Mouse (Mus musculus) urinary bladder, postnatal 25 days (tissue): ENCODE results near the gene Ppp1r15a.
"Not testable (repeated sequence)": the region's sequence is repeated elsewhere in the genome, so short reads cannot be mapped to it uniquely, and the experiment has no call there.

ENCODE experiments used
- DNase-seq: peaks from one replicate; pipeline ENCODE4 v3.0.0; 2022; ENCODE audit warnings: low spot score

Gene Ppp1r15a

DNA sequence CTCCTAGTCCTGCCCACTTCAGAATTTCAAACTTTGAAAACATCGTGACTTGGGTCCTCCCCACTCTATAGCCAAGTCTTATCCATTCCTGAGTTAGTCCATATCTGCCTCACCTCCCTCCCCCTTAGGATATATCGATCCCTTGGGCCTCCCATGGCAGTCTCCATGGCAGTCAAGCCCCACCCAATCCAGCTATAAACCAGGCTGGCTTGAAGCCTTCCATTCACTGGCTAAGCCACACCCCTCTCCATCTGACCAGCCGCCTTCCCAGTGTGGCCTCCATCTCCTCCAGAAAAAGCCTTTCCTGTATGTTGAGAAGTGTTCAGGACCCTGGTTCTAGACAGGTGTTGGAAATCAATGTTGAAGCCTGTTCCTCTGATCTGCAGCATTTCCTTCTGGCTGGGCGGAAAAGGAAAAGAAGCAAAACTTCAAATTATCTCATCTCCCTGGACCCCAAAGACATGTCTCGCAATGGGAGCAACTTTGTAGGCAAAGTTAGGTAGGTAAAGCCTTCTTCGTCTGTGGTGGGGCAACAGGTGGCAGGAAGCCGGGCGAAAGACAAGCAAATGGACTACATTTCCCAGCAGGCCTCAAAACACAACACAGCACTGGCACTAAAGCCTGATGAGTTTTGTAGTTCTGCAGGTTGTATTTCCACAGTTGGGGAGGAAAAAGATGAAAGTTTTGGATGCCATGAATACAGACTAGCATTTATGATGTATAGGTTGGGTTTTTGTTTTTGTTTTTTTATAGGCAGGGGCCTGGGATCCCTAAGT lies 6.5 kb downstream of the Ppp1r15a start:
- DNase-seq, result no peak

DNA sequence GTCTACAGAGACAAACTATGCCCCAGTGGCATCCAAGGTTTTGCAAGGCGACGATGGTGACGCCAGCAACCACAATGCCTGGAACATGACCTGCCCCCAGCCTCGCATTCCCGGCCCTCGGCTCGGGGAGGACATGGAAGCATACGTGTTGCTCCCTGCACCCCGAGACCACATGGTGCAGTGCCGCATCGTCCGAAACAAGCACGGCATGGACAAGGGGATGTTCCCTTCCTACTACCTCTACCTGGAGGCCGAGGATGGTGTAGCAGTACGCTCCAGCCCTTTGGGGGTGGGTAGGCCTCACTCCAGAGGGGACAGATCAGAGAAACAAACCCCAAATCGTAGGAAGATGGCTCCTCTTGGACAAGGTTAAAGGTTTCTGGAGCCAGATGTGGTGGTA lies 7.5 kb downstream of the Ppp1r15a start:
- DNase-seq, result no peak

DNA sequence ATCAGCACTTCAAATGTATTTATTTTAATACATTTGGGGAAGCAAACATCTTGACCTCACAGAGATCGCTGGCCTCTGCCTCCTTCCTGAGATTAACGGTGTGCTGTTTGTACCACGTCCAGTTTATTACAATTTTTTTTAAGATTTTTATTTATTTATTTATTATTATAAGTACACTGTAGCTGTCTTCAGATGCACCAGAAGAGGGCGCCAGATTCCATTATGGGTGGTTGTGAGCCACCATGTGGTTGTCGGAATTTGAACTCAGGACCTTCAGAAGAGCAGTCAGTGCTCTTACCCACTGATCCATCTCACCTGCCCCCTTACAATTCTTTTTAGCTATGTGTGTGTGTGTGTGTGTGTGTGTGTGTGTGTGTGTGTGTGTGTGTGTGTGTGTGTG lies 9.2 kb downstream of the Ppp1r15a start:
- not testable (repeated sequence) for DNase-seq

DNA sequence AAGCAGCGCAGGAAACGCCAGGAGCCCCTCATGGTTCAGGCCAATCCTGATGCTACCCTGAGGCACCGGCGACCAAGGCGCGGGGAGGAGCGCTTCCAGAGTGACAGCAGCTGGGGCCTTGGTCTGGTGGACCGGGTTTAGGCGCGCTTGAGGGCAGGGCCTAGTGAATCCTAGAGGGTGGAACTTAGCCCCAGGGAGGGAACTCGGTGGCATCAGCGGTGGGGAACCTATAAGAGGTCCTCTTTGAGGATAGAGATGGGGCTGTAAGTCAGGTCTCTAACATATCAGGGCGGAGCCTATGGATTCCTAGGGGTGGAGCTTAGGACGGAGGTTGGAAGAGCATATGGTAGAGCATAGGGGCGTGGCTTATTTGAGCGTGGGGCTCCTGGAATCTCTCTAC lies 10.6 kb downstream of the Ppp1r15a start:
- no peak for DNase-seq

DNA sequence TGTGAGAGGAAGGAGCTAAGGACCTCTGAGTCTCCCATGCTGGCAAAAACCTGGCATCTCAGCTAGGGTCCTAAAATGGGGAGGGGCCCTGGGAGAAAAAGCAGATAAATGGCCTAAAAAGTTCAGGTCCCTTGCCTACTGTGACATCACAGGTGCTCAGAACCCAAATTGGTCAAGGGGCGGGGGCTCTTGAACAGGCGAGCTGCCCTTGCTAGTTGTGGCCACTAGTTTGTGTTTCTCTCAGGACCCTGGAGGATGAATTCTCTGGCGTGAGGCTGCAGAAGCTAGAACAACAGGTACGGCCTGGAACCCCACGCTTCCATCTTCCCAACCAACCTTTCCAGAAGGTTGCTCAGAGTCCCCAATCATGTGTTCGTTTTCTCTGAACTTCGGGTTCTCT lies 11.7 kb downstream of the Ppp1r15a start:
- no peak for DNase-seq

DNA sequence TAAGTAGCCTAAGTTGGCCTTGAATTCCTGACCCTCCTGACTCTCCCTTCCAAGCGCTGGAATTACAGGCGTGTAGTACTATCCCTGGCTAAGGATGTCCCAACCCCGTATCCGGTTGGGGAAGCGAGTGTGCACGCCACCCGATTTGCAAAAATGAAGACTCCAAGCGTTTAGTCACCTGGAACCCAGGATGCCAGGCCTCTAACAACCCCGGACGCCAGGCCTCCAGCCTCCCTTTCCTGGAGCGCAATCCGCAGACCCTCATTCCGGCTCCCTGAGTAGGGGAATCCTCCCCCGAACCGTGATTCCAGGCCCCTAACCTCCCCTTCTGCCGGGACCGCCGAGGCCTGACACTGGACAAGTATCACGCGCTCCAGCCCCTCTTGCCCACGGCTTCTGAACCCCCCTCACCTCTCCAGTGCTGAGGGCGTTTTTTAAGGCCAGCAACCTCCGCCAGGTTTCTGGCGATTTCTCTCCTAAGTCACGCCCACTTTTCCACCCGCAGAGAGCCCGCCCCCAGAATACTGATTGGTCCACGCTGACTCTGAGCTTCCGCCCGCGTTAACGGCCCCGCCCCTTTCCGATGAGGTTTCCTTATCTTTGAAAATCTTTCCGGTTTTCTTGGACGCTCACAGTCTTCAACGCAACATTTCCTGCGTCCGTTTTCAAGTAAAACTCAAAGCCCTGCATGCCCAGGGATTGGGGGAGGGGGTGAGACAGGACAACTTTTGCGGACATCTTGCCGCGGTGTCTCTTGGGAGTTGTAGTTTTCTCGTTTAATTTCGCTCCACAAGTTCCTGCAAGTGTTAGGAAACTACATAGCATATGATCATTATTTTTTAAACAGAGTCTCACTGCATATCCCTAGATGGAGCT lies 15.9 kb downstream of the Ppp1r15a start, which contains the start of gene Nucb1:
Gene Nucb1, minus strand, starts transcription at position 495 of the 876 bp plus-strand sequence.
- DNase-seq, result peak; percentile 81

DNA sequence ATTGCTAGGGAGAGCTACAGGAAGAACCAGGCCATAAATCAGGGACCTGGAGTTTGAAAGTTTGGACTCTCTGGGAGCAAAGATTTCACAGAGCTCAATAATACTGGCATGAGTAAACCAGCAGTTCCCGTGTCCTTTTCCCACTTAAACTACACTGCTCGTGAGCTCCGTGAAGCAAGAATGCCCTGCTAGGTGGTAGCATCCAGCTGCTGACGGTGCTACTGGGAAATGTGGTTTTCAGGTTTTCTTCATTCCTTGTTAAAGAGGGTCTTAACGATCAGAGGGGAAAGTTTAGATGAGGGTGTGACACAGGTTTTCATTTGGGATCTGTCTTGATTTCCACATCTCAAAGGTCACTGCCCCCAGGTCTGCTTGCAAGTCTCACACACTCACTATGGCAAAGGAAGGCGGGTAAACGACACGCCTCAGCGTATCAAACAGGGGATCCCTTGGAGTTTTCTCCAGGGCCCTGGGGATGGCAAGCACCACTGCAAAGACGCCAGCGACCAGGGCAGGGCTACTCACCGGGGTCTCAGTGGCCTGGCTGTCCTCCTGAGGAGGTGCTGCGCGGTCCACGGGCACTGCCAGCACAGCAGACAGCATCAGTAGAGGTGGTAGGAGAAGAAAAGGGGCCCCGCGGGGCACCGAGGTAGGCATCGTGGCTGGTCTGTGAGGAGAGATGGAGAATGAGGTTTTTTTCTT lies 16.7 kb downstream of the Ppp1r15a start:
- DNase-seq, result no peak

DNA sequence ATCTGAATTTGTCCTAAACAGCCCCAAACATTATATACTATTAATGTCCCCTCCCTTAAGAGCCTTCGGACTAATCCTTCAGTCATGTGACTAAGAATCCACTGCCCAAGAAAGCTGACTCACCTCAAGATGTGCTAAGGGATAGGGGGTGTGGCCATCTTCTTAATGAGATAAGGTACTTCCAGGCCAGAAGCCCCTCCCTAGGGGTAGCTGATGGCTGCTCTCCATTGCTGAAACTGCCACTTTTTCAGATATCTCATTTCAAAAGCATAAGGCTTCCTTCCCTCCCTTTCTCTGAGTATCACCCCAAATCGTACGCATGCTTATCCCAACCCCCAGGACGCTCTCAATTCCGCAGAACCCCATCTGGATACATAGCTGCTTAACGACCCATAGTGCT lies 17.5 kb downstream of the Ppp1r15a start:
- DNase-seq, result no peak

DNA sequence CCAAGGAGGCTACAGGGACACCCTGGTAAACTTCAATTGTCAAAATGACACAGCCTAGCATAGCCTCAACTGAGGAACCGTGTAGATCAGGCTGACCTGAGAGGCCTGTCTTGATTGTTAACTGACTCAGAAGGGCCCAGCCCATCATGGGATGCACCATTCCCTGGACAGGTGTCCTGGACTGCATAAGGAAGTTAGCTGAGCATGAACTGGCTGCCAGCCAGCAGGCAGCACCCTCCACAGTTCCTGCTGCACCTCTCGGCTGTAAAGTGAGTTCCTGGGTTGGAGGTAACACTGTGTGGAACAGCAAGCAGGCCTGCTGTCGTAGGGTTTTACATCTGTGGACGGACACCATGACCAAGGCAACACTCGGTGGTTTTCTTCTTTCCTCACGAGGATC lies 18.5 kb downstream of the Ppp1r15a start:
- no peak for DNase-seq

DNA sequence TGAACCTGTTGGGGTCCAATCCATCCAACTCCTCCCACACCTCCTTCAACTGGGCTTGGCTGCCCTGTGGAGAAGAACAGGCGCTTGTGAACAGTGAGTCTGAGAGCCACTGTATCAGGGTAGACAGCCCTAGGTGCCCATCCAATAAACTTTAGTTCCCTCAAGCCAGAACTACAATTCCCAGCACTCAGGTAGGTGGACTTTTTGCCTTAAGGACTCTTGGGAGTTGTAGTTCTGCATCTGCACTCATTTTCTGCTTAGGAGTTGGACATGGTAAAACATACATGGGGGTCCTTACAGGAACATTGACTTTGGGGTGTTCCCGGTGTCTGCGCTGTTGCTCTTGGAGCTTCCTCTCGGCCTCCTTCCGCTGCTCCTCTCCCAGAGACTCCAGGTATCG lies 27.6 kb downstream of the Ppp1r15a start:
- DNase-seq, result no peak

DNA sequence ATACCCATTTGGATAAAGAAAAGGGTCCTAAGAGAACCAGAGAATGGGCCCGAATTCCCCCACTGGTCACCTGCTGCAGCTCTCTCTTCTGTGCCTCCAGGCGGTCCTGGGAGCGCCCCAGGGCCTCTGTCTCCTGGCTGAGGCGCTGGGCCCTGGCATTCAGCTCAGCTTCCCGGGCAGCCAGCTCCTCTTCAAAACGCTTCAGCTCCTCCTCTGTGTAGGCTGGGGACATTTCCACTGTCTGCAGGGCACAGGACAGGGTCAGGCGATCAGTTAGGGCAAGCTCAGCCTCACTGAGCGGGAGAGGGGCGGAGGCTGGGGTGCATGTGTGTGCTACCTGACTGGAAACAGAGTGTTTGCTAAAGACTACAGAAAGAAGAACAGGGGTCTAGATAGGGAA lies 31.5 kb downstream of the Ppp1r15a start:
- DNase-seq, result no peak

DNA sequence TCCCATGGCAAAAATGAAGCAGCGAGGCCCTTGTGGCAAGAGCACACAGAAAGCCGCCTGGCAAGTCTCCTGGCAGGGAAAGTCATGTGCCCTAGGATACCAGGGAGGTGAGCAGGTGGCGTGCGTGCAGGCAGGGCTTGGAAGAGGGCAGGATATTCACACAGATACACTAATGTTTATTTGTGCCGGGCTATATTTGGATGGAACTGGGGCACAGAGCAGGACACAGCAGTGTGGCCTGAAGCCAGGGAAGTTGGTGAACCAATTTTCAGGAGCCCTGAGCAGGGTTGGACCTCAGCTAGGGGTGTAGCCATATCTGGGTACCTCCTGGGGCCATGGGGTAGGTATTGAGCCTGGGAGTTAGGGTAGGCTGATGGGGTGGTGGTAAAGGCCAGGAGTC lies 33.1 kb downstream of the Ppp1r15a start:
- no peak for DNase-seq

DNA sequence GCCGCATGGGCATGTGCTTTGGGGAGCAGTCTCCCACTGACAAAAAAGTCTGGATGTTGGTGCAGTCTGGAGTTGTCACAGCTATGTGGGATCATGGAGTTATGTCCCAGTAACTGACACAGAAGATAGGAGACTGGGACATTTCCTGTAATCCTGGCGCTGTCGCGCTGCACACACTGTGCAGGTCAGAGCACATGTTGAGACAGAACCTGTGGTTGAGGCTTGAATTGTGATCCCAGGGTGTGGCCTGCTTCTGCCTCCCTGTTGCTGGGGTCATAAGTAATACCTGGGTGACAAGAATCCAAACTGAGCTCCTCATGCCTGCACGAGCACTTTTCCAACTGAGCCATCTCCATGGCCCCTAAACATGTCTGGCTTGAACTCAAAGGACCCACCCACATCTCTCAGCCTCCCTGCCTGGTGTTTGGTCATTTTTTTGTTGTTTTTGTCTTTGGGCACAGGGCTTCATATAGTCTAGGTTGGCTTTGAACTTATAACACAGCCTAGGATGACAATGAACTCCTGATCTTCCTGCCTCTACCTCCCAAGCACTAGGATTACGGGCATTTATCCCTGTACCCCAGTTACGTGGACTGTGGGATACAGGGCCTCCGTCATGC lies 33.7 kb downstream of the Ppp1r15a start:
- DNase-seq, result no peak

DNA sequence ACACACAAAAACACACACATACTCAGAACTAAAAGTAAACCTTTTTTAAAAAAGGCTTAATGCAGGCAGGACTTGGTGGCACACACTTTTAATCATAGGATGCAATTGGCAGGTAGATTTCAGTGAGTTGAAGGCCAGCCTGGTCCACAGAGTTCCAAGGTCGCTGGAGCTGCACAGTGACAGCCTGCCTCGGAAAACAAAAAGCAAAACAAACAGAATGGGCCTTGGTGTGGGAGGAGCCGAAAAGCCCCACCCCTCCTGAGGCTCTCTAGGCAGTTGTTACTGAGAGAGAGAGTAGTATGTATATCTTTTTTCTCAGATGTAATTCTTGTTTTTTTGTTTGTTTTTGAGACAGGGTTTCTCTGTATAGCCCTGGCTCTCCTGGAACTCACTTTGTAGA lies 34.8 kb downstream of the Ppp1r15a start:
- DNase-seq, result no peak

DNA sequence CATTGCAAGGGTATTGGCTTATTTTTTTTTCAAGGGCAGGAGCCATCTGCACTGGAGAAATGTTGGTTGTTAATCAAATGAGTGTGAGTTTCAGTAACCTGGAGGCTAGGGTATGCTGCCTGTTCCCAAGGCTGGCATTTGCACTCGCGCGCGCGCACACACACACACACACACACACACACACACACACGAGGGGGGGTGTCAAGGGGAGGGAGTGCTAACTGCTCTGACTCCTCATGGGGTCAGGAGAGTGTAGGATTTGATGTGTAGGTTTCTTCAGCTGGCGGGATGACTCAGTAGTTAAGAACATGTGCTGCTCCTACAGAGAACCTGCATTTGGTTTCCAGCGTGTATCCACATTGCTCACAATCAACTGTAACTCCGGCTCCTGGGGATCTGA lies 35.2 kb downstream of the Ppp1r15a start:
- no peak for DNase-seq

DNA sequence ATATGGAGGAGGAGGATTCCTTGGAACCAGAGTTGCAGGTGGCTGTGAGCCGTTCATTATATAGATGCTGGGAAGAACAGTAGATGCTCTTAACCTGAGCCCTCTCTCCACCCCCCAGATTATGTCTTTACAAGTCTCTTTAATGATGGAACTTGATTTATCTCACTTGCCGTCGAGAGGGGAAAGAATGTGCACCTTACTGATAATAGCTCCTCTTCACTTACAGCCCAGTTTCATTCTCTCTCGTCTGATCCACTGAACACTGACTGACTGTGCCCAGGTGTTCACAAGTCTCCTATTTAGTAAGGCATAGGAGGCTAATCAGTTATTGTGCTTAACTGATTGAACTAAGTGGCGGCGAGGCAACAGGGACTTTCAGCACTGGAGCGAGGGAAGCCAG lies 36.5 kb downstream of the Ppp1r15a start:
- no peak for DNase-seq

DNA sequence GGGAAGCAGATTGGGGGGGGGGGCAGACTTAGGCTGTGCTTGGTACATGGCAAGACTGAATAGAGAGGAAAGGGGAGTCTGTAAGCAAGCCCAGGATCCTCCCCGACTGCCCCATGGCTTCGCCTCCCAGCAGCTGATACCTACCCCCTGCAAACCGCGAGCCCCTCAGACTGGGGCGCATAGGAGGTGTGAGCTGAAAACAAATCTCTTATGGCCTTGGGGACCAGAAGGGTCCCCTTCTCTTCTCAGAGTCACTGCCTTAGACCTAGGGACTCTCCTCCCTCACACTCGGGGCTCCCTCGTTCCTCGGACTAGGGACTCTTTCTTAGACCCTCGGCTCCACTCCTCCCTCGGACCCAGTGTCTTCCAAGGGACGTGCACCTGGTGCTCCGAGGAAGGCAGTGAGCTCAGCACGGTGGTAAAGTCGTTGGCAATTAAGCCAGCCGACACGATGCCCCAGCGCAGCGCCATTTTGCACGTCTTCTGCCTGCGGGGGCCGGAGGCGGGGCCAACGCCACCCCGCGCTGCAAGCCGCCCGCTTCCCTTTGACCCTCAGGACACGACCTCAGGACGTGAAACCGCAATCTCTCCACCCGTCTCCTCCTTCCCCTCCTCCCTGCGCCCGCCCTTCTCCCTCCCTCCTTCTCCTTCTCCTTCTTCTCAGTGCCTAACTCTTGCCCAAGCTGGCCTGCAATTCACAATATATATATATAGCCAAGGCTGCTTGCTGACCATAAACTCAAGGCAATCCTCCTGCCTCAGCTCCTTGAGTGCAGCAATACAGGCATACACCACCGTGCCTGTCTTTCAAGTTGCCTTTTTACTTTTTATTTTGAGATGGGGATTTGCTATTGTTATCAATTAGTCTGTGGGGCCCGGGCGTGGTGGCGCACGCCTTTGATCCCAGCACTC lies 37.5 kb downstream of the Ppp1r15a start, which contains the start of gene Dhdh:
Gene Dhdh, minus strand, starts transcription at position 513 of the 912 bp plus-strand sequence.
- peak; percentile 52 for DNase-seq

DNA sequence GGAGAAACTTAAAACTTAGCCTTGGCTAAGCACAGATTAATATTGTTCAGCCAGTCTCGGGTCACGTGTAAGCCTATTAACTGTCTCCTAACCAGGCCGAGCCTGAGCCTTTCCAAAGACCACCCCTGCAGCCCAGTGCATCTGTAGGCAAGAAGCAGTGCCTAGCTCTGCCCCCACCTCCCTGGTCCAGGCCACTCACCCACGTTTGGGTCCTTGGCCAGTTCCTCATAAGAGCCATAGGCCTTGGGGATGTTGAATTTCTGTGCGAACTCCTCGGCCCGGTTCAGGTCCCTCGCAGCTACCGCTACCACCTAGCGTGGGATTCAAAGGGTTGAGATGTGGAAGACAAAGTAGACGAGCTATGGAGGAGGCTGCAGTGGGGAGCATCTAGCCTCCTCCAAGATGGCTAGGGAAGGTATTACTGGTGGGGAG lies 38.2 kb downstream of the Ppp1r15a start:
- no peak for DNase-seq

DNA sequence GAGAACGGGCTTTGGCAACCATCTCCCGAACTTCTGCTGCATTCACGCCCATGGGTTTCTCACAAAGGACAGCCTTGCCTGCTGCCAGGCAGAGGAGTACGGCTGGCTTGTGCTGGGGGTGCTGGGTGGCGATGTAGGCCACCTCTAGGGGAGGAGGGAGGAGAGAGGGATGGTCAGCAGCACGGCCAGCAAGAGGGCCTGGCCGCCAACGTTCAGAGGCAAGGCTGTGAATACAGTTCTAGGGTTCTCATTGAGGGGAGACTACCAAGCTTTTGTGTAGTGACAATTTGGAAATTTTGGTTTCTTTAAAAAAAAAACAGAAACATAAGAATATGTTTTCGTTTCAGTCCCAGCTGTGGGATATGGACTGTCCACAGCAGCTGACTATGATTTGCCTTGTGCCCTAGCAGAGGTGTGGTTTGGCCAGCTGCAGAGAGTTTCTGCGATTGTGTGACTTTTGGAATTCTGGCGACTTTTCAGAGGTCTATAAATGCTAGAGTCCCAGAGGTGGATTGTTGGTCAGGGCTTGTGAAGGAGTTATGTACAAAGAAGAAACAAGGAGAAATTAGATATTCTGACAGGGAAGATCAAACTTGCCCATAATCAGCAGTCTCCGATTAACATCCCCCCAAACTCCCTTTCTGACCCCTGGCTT lies 39.2 kb downstream of the Ppp1r15a start, which contains the start of gene Gm45808:
Gene Gm45808, minus strand, starts transcription at position 51 of the 655 bp plus-strand sequence.
- DNase-seq, result no peak

DNA sequence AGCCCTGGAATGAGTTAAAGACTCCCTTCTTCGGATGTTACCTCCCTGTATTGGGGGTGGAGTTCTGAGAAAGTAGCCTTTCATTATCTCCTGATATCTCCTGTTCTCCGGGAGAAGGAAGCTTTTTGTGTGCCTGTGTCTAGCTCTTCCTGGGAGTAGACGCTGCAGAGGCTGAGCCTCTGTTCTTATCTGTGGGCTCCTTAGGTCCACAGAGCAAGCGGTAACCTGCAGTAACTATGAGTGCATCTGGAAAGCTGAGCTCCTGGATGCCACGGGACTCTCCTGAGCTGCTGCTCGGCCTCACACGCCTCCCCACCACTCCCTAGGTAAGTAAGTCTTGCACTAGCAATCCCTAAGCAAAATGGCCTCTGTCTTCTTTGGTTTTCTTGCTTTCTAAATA lies 39.9 kb downstream of the Ppp1r15a start:
- no peak for DNase-seq
